In genomic region chr16:73647201-73647782, GRCm38 (mm10) we compare ENCODE assay signal across 9 mouse cellular contexts.
A peak's percentile ranks its signal among the peaks of the same experiment; 100 is the strongest.
DNase-seq lines count a peak whose midpoint lies in the region; ATAC-seq and TF ChIP-seq lines count a peak whose summit lies in the region.
"Had no signal": no experiment of that assay in that cellular context is flagged by ENCODE, and none has a peak within 500 bp of the region (broad histone marks: within the 10 kb centered on the region; RNA-seq: fewer than 3 reads in every experiment).

No protein-coding gene starts in this region.

- no peaks in the 10 kb centered on the region for H3K79me2 ChIP-seq in myocyte (ENCODE audit: control insufficient read depth, insufficient read depth)

- no peaks in the 10 kb centered on the region for H3K27me3 ChIP-seq in forebrain, embryonic 12.5 days
- H3K27me3 ChIP-seq in heart, embryonic 14.5 days (ENCODE audit: control insufficient read depth, insufficient read depth, low read length), result no peaks in the 10 kb centered on the region
- no peaks in the 10 kb centered on the region for H3K27me3 ChIP-seq in kidney, embryonic 16.5 days (ENCODE audit: insufficient read depth, low read length)
- no peaks in the 10 kb centered on the region for H3K27me3 ChIP-seq in limb, embryonic 12.5 days
- H3K27me3 ChIP-seq in myocyte (ENCODE audit: control insufficient read depth, insufficient read depth, insufficient read length), result no peaks in the 10 kb centered on the region
- H3K27me3 ChIP-seq in cerebellum, adult 2 months (ENCODE audit: control insufficient read depth, insufficient read depth, low read length), result no peaks in the 10 kb centered on the region
- H3K27me3 ChIP-seq: Patski had no signal

- WGBS in forebrain, embryonic 12.5 days, result 67% methylated on average over 19 of the region's 19 CpGs
- WGBS in heart, embryonic 14.5 days, result 46% methylated on average over 19 of the region's 19 CpGs
- WGBS in kidney, embryonic 16.5 days, result 24% methylated on average over 19 of the region's 19 CpGs
- 40% methylated on average over 19 of the region's 19 CpGs for WGBS in limb, embryonic 12.5 days
- 64% methylated on average over 19 of the region's 19 CpGs for WGBS in cerebellum, adult 2 months

- peak; percentile 6 to 40 for DNase-seq in adrenal gland, postnatal 36 days
- DNase-seq in testis, postnatal 10 days (ENCODE audit: low spot score), result peak; percentile 37
- DNase-seq in cerebellum, adult 2 months, result no peak

- H3K9ac ChIP-seq in forebrain, embryonic 12.5 days, result no peak overlapping the region
- peak overlapping the region; percentile 50 for H3K9ac ChIP-seq in heart, embryonic 14.5 days (ENCODE audit: low read length)
- no peak overlapping the region for H3K9ac ChIP-seq in kidney, embryonic 16.5 days (replicated peaks; ENCODE audit: low read length)
- no peak overlapping the region for H3K9ac ChIP-seq in limb, embryonic 12.5 days (replicated peaks)

- peak overlapping the region; percentile 22; the same call in 1 of the 2 replicates for H3K4me2 ChIP-seq in forebrain, embryonic 12.5 days
- peak overlapping the region; percentile 58 for H3K4me2 ChIP-seq in heart, embryonic 14.5 days (ENCODE audit: low read length)
- H3K4me2 ChIP-seq in kidney, embryonic 16.5 days (replicated peaks; ENCODE audit: low read depth, low read length), result peak overlapping the region; percentile 46
- peak overlapping the region; percentile 48 for H3K4me2 ChIP-seq in limb, embryonic 12.5 days
- H3K4me2 ChIP-seq in myocyte (ENCODE audit: low read depth), result peak overlapping the region; percentile 42

- peak; percentile 64; the same call in 1 of the 2 replicates for ATAC-seq in forebrain, embryonic 12.5 days (ENCODE audit: low FRiP score)
- no peak for ATAC-seq in heart, embryonic 14.5 days (ENCODE audit: insufficient number of reproducible peaks, insufficient read depth, low FRiP score, low read depth)
- ATAC-seq in kidney, embryonic 16.5 days (ENCODE audit: low FRiP score, low TSS enrichment), result peak; percentile 95
- peak; percentile 37; the same call in 1 of the 2 replicates for ATAC-seq in limb, embryonic 12.5 days (ENCODE audit: insufficient number of reproducible peaks, insufficient read depth, low FRiP score, low TSS enrichment, low read depth)
- ATAC-seq: Patski had no signal

- TF ChIP-seq CTCF in cerebellum, adult 2 months (IDR thresholded peaks at IDR 0.05; ENCODE audit: borderline replicate concordance, insufficient read depth, low read depth, low read length), result no peak

- no peak overlapping the region for H3ac ChIP-seq in myocyte (ENCODE audit: control insufficient read depth, insufficient read length)

- no peaks in the 10 kb centered on the region for H3K36me3 ChIP-seq in forebrain, embryonic 12.5 days (replicated peaks)
- H3K36me3 ChIP-seq in heart, embryonic 14.5 days (ENCODE audit: control insufficient read depth, insufficient read depth, low read length), result no peaks in the 10 kb centered on the region
- no peaks in the 10 kb centered on the region for H3K36me3 ChIP-seq in kidney, embryonic 16.5 days (ENCODE audit: insufficient read depth, low read length)
- H3K36me3 ChIP-seq in limb, embryonic 12.5 days, result no peaks in the 10 kb centered on the region
- H3K36me3 ChIP-seq in myocyte (ENCODE audit: control insufficient read depth, insufficient read depth), result no peaks in the 10 kb centered on the region

- TF ChIP-seq POLR2A in myocyte (IDR thresholded peaks at IDR 0.05; ENCODE audit: insufficient read length, low read depth), result no peak
- TF ChIP-seq POLR2A in cerebellum, adult 2 months (IDR thresholded peaks at IDR 0.05; ENCODE audit: borderline replicate concordance, insufficient read depth, low read length), result no peak

- H3K27ac ChIP-seq in forebrain, embryonic 12.5 days, result no peak overlapping the region
- no peak overlapping the region for H3K27ac ChIP-seq in heart, embryonic 14.5 days (replicated peaks in 1 of 2; ENCODE audit: control insufficient read depth in 1 of 2, insufficient read depth in 1 of 2, low read depth in 2 of 2, low read length in 2 of 2)
- H3K27ac ChIP-seq in kidney, embryonic 16.5 days (ENCODE audit: low read length), result peak overlapping the region; percentile 56; the same call in 1 of the 2 replicates
- 0 out of 2 replicates have a peak overlapping the region, but pooled peaks have one; percentile 31 for H3K27ac ChIP-seq in limb, embryonic 12.5 days
- H3K27ac ChIP-seq in cerebellum, adult 2 months (ENCODE audit: insufficient read depth, low read length), result no peak overlapping the region

- H3K4me3 ChIP-seq in forebrain, embryonic 12.5 days (replicated peaks), result no peak overlapping the region
- peak overlapping the region; percentile 3 to 22; a peak in 3 of 4 replicates for H3K4me3 ChIP-seq in heart, embryonic 14.5 days (ENCODE audit: control insufficient read depth in 1 of 2, insufficient read depth in 1 of 2, low read depth in 1 of 2, low read length in 2 of 2)
- peak overlapping the region; percentile 24 for H3K4me3 ChIP-seq in kidney, embryonic 16.5 days (ENCODE audit: low read length)
- H3K4me3 ChIP-seq in limb, embryonic 12.5 days (replicated peaks), result 0 out of 2 replicates have a peak overlapping the region, but pooled peaks have one; percentile 3
- no peak overlapping the region for H3K4me3 ChIP-seq in myocyte
- no peak overlapping the region for H3K4me3 ChIP-seq in cerebellum, adult 2 months (replicated peaks; ENCODE audit: insufficient read depth, low read depth, low read length)

- H3K4me1 ChIP-seq in forebrain, embryonic 12.5 days, result no peaks in the 10 kb centered on the region
- no peaks in the 10 kb centered on the region for H3K4me1 ChIP-seq in heart, embryonic 14.5 days (ENCODE audit: control insufficient read depth in 2 of 2, insufficient read depth in 2 of 2, low read length in 2 of 2)
- peaks cover 9% of the 10 kb centered on the region for H3K4me1 ChIP-seq in kidney, embryonic 16.5 days (ENCODE audit: insufficient read depth, low read length)
- H3K4me1 ChIP-seq in limb, embryonic 12.5 days (replicated peaks), result peaks cover 14% of the 10 kb centered on the region; the same call in 1 of the 2 replicates
- no peaks in the 10 kb centered on the region for H3K4me1 ChIP-seq in cerebellum, adult 2 months (ENCODE audit: control insufficient read depth, insufficient read depth, low read length)

- no peaks in the 10 kb centered on the region for H3K9me3 ChIP-seq in forebrain, embryonic 12.5 days
- H3K9me3 ChIP-seq in heart, embryonic 14.5 days (ENCODE audit: control insufficient read depth, low read length), result no peaks in the 10 kb centered on the region
- H3K9me3 ChIP-seq in kidney, embryonic 16.5 days (ENCODE audit: low read length), result no peaks in the 10 kb centered on the region
- 0 out of 2 replicates have a peak, but pooled peaks cover 4% of the 10 kb centered on the region for H3K9me3 ChIP-seq in limb, embryonic 12.5 days

TF ChIP-seq in myocyte, 11 proteins besides CTCF, POLR2A, EP300 and RAD21:
- TF ChIP-seq MYOD1 (IDR thresholded peaks at IDR 0.05; ENCODE audit: control insufficient read depth in 1 of 3, insufficient read length in 2 of 3, low read depth in 2 of 3) (peak in 1 of 3 experiments; percentile 39), REST (IDR thresholded peaks at IDR 0.05; ENCODE audit: insufficient read depth, insufficient read length) (no peak)

Comparison
In these comparisons a context has a peak if more than half of its experiments do, and no peak if none do; other contexts are left out.
1. DNase-seq: peak in adrenal gland, postnatal 36 days (2 of 2) and testis, postnatal 10 days (single experiment); none in cerebellum, adult 2 months (0 of 2).
2. H3K27ac ChIP-seq: peak in kidney, embryonic 16.5 days (single experiment) and limb, embryonic 12.5 days (single experiment); none in forebrain, embryonic 12.5 days (single experiment), heart, embryonic 14.5 days (0 of 2) and cerebellum, adult 2 months (single experiment).
3. H3K4me3 ChIP-seq: peak in heart, embryonic 14.5 days (2 of 2), kidney, embryonic 16.5 days (single experiment) and limb, embryonic 12.5 days (single experiment); none in forebrain, embryonic 12.5 days (single experiment), myocyte (single experiment) and cerebellum, adult 2 months (single experiment).
4. Peak in every context shown above with its lines, with median percentiles within 50 percentile points of each other: H3K4me2 ChIP-seq.